Mouse (Mus musculus): ENCODE measurements around the gene Acoxl. TPM values are rescaled to one million over a fixed set of nuclear protein-coding genes. Genes with fewer than 3 reads are reported as not detected.

Gene Acoxl
- polyA plus RNA-seq, 1 experiment from 2014 or later = not detected

GRCm38 (mm10) chr2:127927452-127928273 lies 89.0 kb downstream of the Acoxl start:
- 30% methylated on average over 15 of the region's 15 CpGs for WGBS
- Histone ChIP-seq H3K4me2 (no peak overlapping the region), H3K27ac (no peak overlapping the region)

GRCm38 (mm10) chr2:127928279-127928678 lies 89.6 kb downstream of the Acoxl start:
- H3K9ac ChIP-seq = no peak overlapping the region
- ATAC-seq = no peak
- H3K4me3 ChIP-seq = no peak overlapping the region
- no peak overlapping the region for H3K4me2 ChIP-seq
- no peak overlapping the region for H3K27ac ChIP-seq
- H3K27me3 ChIP-seq = no peaks in the 10 kb centered on the region
- no peaks in the 10 kb centered on the region for H3K36me3 ChIP-seq (ENCODE audit: poor library complexity, severe bottlenecking)
- H3K4me1 ChIP-seq = peaks cover 16% of the 10 kb centered on the region
- no peaks in the 10 kb centered on the region for H3K9me3 ChIP-seq (replicated peaks)
- WGBS = 12% methylated on average over 5 of the region's 5 CpGs

More at GRCm38 (mm10) chr2:127927452-127928273, 89.0 kb downstream of the Acoxl start:
- no peak for ATAC-seq
- H3K9me3 ChIP-seq (replicated peaks) = no peaks in the 10 kb centered on the region
- no peak overlapping the region for H3K4me3 ChIP-seq
- H3K4me1 ChIP-seq = peaks cover 16% of the 10 kb centered on the region
- no peaks in the 10 kb centered on the region for H3K36me3 ChIP-seq (ENCODE audit: poor library complexity, severe bottlenecking)
- no peak overlapping the region for H3K9ac ChIP-seq
- no peaks in the 10 kb centered on the region for H3K27me3 ChIP-seq

GRCm38 (mm10) chr2:127928871-127929270 lies 90.2 kb downstream of the Acoxl start:
- Histone ChIP-seq H3K9ac (no peak overlapping the region), H3K4me3 (no peak overlapping the region), H3K9me3 (replicated peaks) (no peaks in the 10 kb centered on the region), H3K4me1 (peaks cover 16% of the 10 kb centered on the region), H3K27ac (no peak overlapping the region), H3K27me3 (no peaks in the 10 kb centered on the region), H3K36me3 (ENCODE audit: poor library complexity, severe bottlenecking) (no peaks in the 10 kb centered on the region), H3K4me2 (no peak overlapping the region)
- ATAC-seq = no peak
- 52% methylated on average over 4 of the region's 4 CpGs for WGBS

- ATAC-seq = no peak
- H3K36me3 ChIP-seq (ENCODE audit: poor library complexity, severe bottlenecking) = no peaks in the 10 kb centered on the region
- no peak overlapping the region for H3K27ac ChIP-seq
- WGBS = 48% methylated on average over 6 of the region's 6 CpGs
- H3K9me3 ChIP-seq (replicated peaks) = no peaks in the 10 kb centered on the region
- no peak overlapping the region for H3K4me3 ChIP-seq
- H3K4me2 ChIP-seq = no peak overlapping the region
- H3K27me3 ChIP-seq = no peaks in the 10 kb centered on the region
- peaks cover 16% of the 10 kb centered on the region for H3K4me1 ChIP-seq
- no peak overlapping the region for H3K9ac ChIP-seq
Measured at GRCm38 (mm10) chr2:127929939-127930715, 91.5 kb downstream of the Acoxl start.

- H3K27ac ChIP-seq = no peak overlapping the region
- H3K9ac ChIP-seq = no peak overlapping the region
- peaks cover 16% of the 10 kb centered on the region for H3K4me1 ChIP-seq
- 88% methylated on average over 4 of the region's 4 CpGs for WGBS
- H3K4me2 ChIP-seq = no peak overlapping the region
- H3K4me3 ChIP-seq = no peak overlapping the region
- H3K36me3 ChIP-seq (ENCODE audit: poor library complexity, severe bottlenecking) = no peaks in the 10 kb centered on the region
- no peaks in the 10 kb centered on the region for H3K27me3 ChIP-seq
- ATAC-seq = no peak
- no peaks in the 10 kb centered on the region for H3K9me3 ChIP-seq (replicated peaks)
Measured at GRCm38 (mm10) chr2:127931576-127931975, 92.9 kb downstream of the Acoxl start.

GRCm38 (mm10) chr2:127933531-127933931 lies 94.9 kb downstream of the Acoxl start:
- Histone ChIP-seq H3K4me1 (peaks cover 4% of the 10 kb centered on the region), H3K27me3 (no peaks in the 10 kb centered on the region), H3K36me3 (ENCODE audit: poor library complexity, severe bottlenecking) (no peaks in the 10 kb centered on the region), H3K27ac (no peak overlapping the region), H3K4me2 (no peak overlapping the region), H3K9ac (no peak overlapping the region), H3K9me3 (replicated peaks) (no peaks in the 10 kb centered on the region), H3K4me3 (no peak overlapping the region)
- ATAC-seq = peak; percentile 33; the same call in 1 of the 2 replicates
- WGBS = 78% methylated on average over 3 of the region's 3 CpGs

- Histone ChIP-seq H3K9me3 (replicated peaks) (no peaks in the 10 kb centered on the region), H3K4me3 (no peak overlapping the region), H3K4me1 (no peaks in the 10 kb centered on the region), H3K9ac (no peak overlapping the region), H3K4me2 (no peak overlapping the region), H3K27me3 (no peaks in the 10 kb centered on the region), H3K27ac (no peak overlapping the region), H3K36me3 (ENCODE audit: poor library complexity, severe bottlenecking) (no peaks in the 10 kb centered on the region)
- 89% methylated on average over 3 of the region's 3 CpGs for WGBS
- no peak for ATAC-seq
Measured at GRCm38 (mm10) chr2:127937079-127937478, 98.4 kb downstream of the Acoxl start.

GRCm38 (mm10) chr2:127939206-127939605 lies 100.5 kb downstream of the Acoxl start:
- 93% methylated on average over 2 of the region's 2 CpGs for WGBS

GRCm38 (mm10) chr2:127960579-127960978 lies 121.9 kb downstream of the Acoxl start:
- WGBS = 68% methylated on average over 6 of the region's 6 CpGs

More at GRCm38 (mm10) chr2:127939206-127939605, 100.5 kb downstream of the Acoxl start:
- no peak overlapping the region for H3K27ac ChIP-seq
- no peaks in the 10 kb centered on the region for H3K36me3 ChIP-seq (ENCODE audit: poor library complexity, severe bottlenecking)
- H3K9me3 ChIP-seq (replicated peaks) = no peaks in the 10 kb centered on the region
- H3K4me1 ChIP-seq = no peaks in the 10 kb centered on the region
- H3K4me3 ChIP-seq = no peak overlapping the region
- H3K9ac ChIP-seq = no peak overlapping the region
- H3K27me3 ChIP-seq = no peaks in the 10 kb centered on the region
- ATAC-seq = no peak
- no peak overlapping the region for H3K4me2 ChIP-seq

GRCm38 (mm10) chr2:127961154-127961553 lies 122.5 kb downstream of the Acoxl start:
- Histone ChIP-seq H3K9me3 (replicated peaks) (no peaks in the 10 kb centered on the region), H3K4me1 (peaks cover 10% of the 10 kb centered on the region), H3K9ac (no peak overlapping the region), H3K27me3 (no peaks in the 10 kb centered on the region), H3K27ac (no peak overlapping the region), H3K36me3 (ENCODE audit: poor library complexity, severe bottlenecking) (no peaks in the 10 kb centered on the region), H3K4me3 (no peak overlapping the region), H3K4me2 (no peak overlapping the region)
- 20% methylated on average over 2 of the region's 2 CpGs for WGBS
- no peak for ATAC-seq

More at GRCm38 (mm10) chr2:127960579-127960978, 121.9 kb downstream of the Acoxl start:
- no peaks in the 10 kb centered on the region for H3K27me3 ChIP-seq
- no peak overlapping the region for H3K27ac ChIP-seq
- no peak overlapping the region for H3K4me3 ChIP-seq
- no peaks in the 10 kb centered on the region for H3K36me3 ChIP-seq (ENCODE audit: poor library complexity, severe bottlenecking)
- H3K9ac ChIP-seq = no peak overlapping the region
- no peaks in the 10 kb centered on the region for H3K9me3 ChIP-seq (replicated peaks)
- no peak overlapping the region for H3K4me2 ChIP-seq
- ATAC-seq = no peak
- peaks cover 10% of the 10 kb centered on the region for H3K4me1 ChIP-seq

- WGBS = 35% methylated on average over 4 of the region's 4 CpGs
- no peak overlapping the region for H3K9ac ChIP-seq
Measured at GRCm38 (mm10) chr2:127961802-127962433, 123.2 kb downstream of the Acoxl start.

GRCm38 (mm10) chr2:127968944-127969343 lies 130.3 kb downstream of the Acoxl start:
- no peak overlapping the region for H3K9ac ChIP-seq

More at GRCm38 (mm10) chr2:127961802-127962433, 123.2 kb downstream of the Acoxl start:
- Histone ChIP-seq H3K4me1 (peaks cover 10% of the 10 kb centered on the region), H3K4me2 (no peak overlapping the region), H3K36me3 (ENCODE audit: poor library complexity, severe bottlenecking) (no peaks in the 10 kb centered on the region), H3K27me3 (no peaks in the 10 kb centered on the region), H3K9me3 (replicated peaks) (no peaks in the 10 kb centered on the region), H3K27ac (no peak overlapping the region), H3K4me3 (no peak overlapping the region)
- no peak for ATAC-seq

More at GRCm38 (mm10) chr2:127968944-127969343, 130.3 kb downstream of the Acoxl start:
- no peaks in the 10 kb centered on the region for H3K36me3 ChIP-seq (ENCODE audit: poor library complexity, severe bottlenecking)
- no peaks in the 10 kb centered on the region for H3K27me3 ChIP-seq
- ATAC-seq = no peak
- no peak overlapping the region for H3K4me2 ChIP-seq
- WGBS = 86% methylated on average over 2 of the region's 2 CpGs
- no peaks in the 10 kb centered on the region for H3K9me3 ChIP-seq (replicated peaks)
- no peaks in the 10 kb centered on the region for H3K4me1 ChIP-seq
- H3K4me3 ChIP-seq = no peak overlapping the region
- no peak overlapping the region for H3K27ac ChIP-seq
